Mouse (Mus musculus) bone marrow macrophage, adult 2 months (primary cell): Measurements from ENCODE around the gene Snrk.

ENCODE experiments used
- CTCF ChIP-seq: IDR thresholded peaks from 2 replicates; pipeline ENCODE4 v1.5.1; 2012; ENCODE audit warnings: low read depth, mild to moderate bottlenecking, low read length, moderate library complexity
- POLR2A ChIP-seq: IDR thresholded peaks from 2 replicates; pipeline ENCODE4 v1.6.1; 2012; ENCODE audit warnings: mild to moderate bottlenecking, low read depth, low read length, borderline replicate concordance

- TF ChIP-seq CTCF (peak; percentile 47), POLR2A (no peak)
These were observed 68.0 kb downstream of the Snrk start for GRCm38 (mm10) chr9:122185061-122185460.
